In genomic region chr5:76183043-76183749, GRCm38 (mm10) we compare ENCODE assay signal across 8 mouse cellular contexts. TPM values are rescaled to one million over a fixed set of nuclear protein-coding genes. Genes with fewer than 3 reads are reported as not detected.
A peak's percentile ranks its signal among the peaks of the same experiment; 100 is the strongest.
DNase-seq lines count a peak whose midpoint lies in the region; ATAC-seq and TF ChIP-seq lines count a peak whose summit lies in the region.

No protein-coding gene starts in this region.

- TF ChIP-seq EP300 in liver, postnatal 0 days (IDR thresholded peaks at IDR 0.05; ENCODE audit: low read depth) = no peak

- DNase-seq in heart, adult 9 months (ENCODE audit: low spot score in 2 of 2) = no peak
- no peak for DNase-seq in ES-E14 (ENCODE audit: low read depth, low spot score)
- DNase-seq in liver, postnatal 0 days = no peak
- no peak for DNase-seq in cerebellum, postnatal 25 days
- DNase-seq in gastrocnemius, adult 8-10 months (ENCODE audit: low spot score in 2 of 2) = no peak
- no peak for DNase-seq in testis, postnatal 10 days (ENCODE audit: low spot score)

- peak overlapping the region; percentile 97 for H3K27ac ChIP-seq in heart, embryonic 15.5 days
- no peak overlapping the region for H3K27ac ChIP-seq in ES-E14 (ENCODE audit: insufficient read depth, low read depth, low read length, poor library complexity, severe bottlenecking)
- H3K27ac ChIP-seq in forebrain, embryonic 16.5 days (ENCODE audit: low read length) = peak overlapping the region; percentile 93
- peak overlapping the region; percentile 94 for H3K27ac ChIP-seq in liver, postnatal 0 days (ENCODE audit: low read depth)

- peak overlapping the region; percentile 83 for H3K4me2 ChIP-seq in heart, embryonic 15.5 days
- peak overlapping the region; percentile 80 for H3K4me2 ChIP-seq in forebrain, embryonic 16.5 days (ENCODE audit: low read length)
- peak overlapping the region; percentile 95 for H3K4me2 ChIP-seq in liver, postnatal 0 days (ENCODE audit: low read depth, low read length)

- in situ Hi-C loops in ES-E14 (cut with MboI; ENCODE audit: low sequenced_read_pairs in 2 of 2, unreplicated experiment in 2 of 2) = no loop called here

- WGBS in heart, embryonic 15.5 days = 37% methylated on average over 17 of the region's 17 CpGs
- 39% methylated on average over 17 of the region's 17 CpGs for WGBS in forebrain, embryonic 16.5 days
- 29% methylated on average over 17 of the region's 17 CpGs for WGBS in liver, postnatal 0 days (ENCODE audit: insufficient replicate concordance)

- peak overlapping the region; percentile 82 for H3K4me3 ChIP-seq in heart, embryonic 15.5 days
- H3K4me3 ChIP-seq in ES-E14 (ENCODE audit: insufficient read depth in 1 of 2, low read depth in 1 of 2, low read length in 2 of 2, poor library complexity in 1 of 2, severe bottlenecking in 1 of 2) = peak overlapping the region; percentile 87 to 97
- peak overlapping the region; percentile 80 for H3K4me3 ChIP-seq in forebrain, embryonic 16.5 days (replicated peaks; ENCODE audit: low read length)
- H3K4me3 ChIP-seq in liver, postnatal 0 days (ENCODE audit: low read depth, low read length) = peak overlapping the region; percentile 91

- no peaks in the 10 kb centered on the region for H3K36me3 ChIP-seq in heart, embryonic 15.5 days
- peaks cover 3% of the 10 kb centered on the region; the same call in 1 of the 2 replicates for H3K36me3 ChIP-seq in ES-E14 (ENCODE audit: control insufficient read depth, insufficient read depth, low read length, poor library complexity, severe bottlenecking)
- no peaks in the 10 kb centered on the region for H3K36me3 ChIP-seq in forebrain, embryonic 16.5 days (ENCODE audit: control insufficient read depth, insufficient read depth)
- H3K36me3 ChIP-seq in liver, postnatal 0 days (replicated peaks; ENCODE audit: insufficient read depth, low read length) = 0 out of 2 replicates have a peak, but pooled peaks cover 3% of the 10 kb centered on the region

- no peaks in the 10 kb centered on the region for H3K27me3 ChIP-seq in heart, embryonic 15.5 days
- H3K27me3 ChIP-seq in forebrain, embryonic 16.5 days (replicated peaks; ENCODE audit: control insufficient read depth, insufficient read depth, low read length) = no peaks in the 10 kb centered on the region
- H3K27me3 ChIP-seq in liver, postnatal 0 days (ENCODE audit: insufficient read depth, low read length) = no peaks in the 10 kb centered on the region

- no peak for TF ChIP-seq CTCF in liver, postnatal 0 days (IDR thresholded peaks at IDR 0.05; ENCODE audit: low read depth)

- peak overlapping the region; percentile 87 for H3K9ac ChIP-seq in heart, embryonic 15.5 days
- peak overlapping the region; percentile 61 for H3K9ac ChIP-seq in ES-E14 (ENCODE audit: insufficient read depth, low read depth, low read length, poor library complexity, severe bottlenecking)
- peak overlapping the region; percentile 91 for H3K9ac ChIP-seq in forebrain, embryonic 16.5 days (replicated peaks; ENCODE audit: low read depth, low read length)
- peak overlapping the region; percentile 88; the same call in 1 of the 2 replicates for H3K9ac ChIP-seq in liver, postnatal 0 days (replicated peaks)

- no peaks in the 10 kb centered on the region for H3K9me3 ChIP-seq in heart, embryonic 15.5 days (replicated peaks)
- no peaks in the 10 kb centered on the region for H3K9me3 ChIP-seq in ES-E14 (ENCODE audit: control insufficient read depth, insufficient read depth, low read depth, low read length)
- H3K9me3 ChIP-seq in forebrain, embryonic 16.5 days (ENCODE audit: control insufficient read depth, low read length) = no peaks in the 10 kb centered on the region
- no peaks in the 10 kb centered on the region for H3K9me3 ChIP-seq in liver, postnatal 0 days (ENCODE audit: low read length)

- ATAC-seq in heart, embryonic 15.5 days (replicated peaks; ENCODE audit: insufficient number of reproducible peaks, insufficient read depth, low FRiP score, low read depth) = no peak; the same call in 1 of the 2 replicates
- no peak for ATAC-seq in forebrain, embryonic 16.5 days
- peak; percentile 26 for ATAC-seq in liver, postnatal 0 days

- peaks cover 38% of the 10 kb centered on the region for H3K4me1 ChIP-seq in heart, embryonic 15.5 days (replicated peaks)
- peaks cover 2 to 4% of the 10 kb centered on the region in 2 experiments; a peak in 2 of 4 replicates for H3K4me1 ChIP-seq in ES-E14 (ENCODE audit: control insufficient read depth in 2 of 2, insufficient read depth in 2 of 2, low read length in 2 of 2, poor library complexity in 1 of 2)
- peaks cover 15% of the 10 kb centered on the region for H3K4me1 ChIP-seq in forebrain, embryonic 16.5 days (replicated peaks; ENCODE audit: control insufficient read depth, insufficient read depth, low read length)
- H3K4me1 ChIP-seq in liver, postnatal 0 days (ENCODE audit: insufficient read depth) = peaks cover 30% of the 10 kb centered on the region

TF ChIP-seq in ES-E14, 5 proteins besides CTCF, POLR2A, EP300 and RAD21:
- TF ChIP-seq CHD2 (IDR thresholded peaks at IDR 0.05; ENCODE audit: low read depth, low read length) (no peak), ZC3H11A (IDR thresholded peaks at IDR 0.05; ENCODE audit: borderline replicate concordance, low read depth, low read length) (no peak), ZNF384 (IDR thresholded peaks at IDR 0.05; ENCODE audit: low read depth, low read length) (no peak), HCFC1 (IDR thresholded peaks at IDR 0.05; ENCODE audit: borderline replicate concordance, insufficient read depth, low read length) (no peak), MAFK (IDR thresholded peaks at IDR 0.05; ENCODE audit: insufficient read depth, low read depth, low read length) (no peak)
TF ChIP-seq in ES-E14: peak in this region for 0.

RNA-seq across cellular contexts. Expression of gene Tmem165, which starts 0.5 kb away (rescaled TPM):
- polyA plus RNA-seq in heart, embryonic 15.5 days (2015; fragmentation: Nextera tagmentation; extraction: Ambion mirVana) = 62.7 and 72.2 TPM in 2 replicates
- 104 and 150 TPM in 2 replicates for total RNA-seq in ES-E14 (2012; rRNA removed)
- polyA plus RNA-seq in forebrain, embryonic 16.5 days (2015; fragmentation: Nextera tagmentation; extraction: Ambion mirVana) = 40.3 and 45.9 TPM in 2 replicates
- polyA plus RNA-seq in liver, postnatal 0 days (2015; fragmentation: Nextera tagmentation; extraction: Ambion mirVana) = 20.9 and 25.6 TPM in 2 replicates
- 10 to 100 TPM; 12.1 to 14.5 (median 13.7) TPM for total RNA-seq in gastrocnemius, adult 8-10 months (2022)

RNA-seq across cellular contexts. Expression of gene Srd5a3, which starts 43.1 kb away (rescaled TPM):
- 25.8 and 32.3 TPM in 2 replicates for polyA plus RNA-seq in heart, embryonic 15.5 days (2015; fragmentation: Nextera tagmentation; extraction: Ambion mirVana)
- total RNA-seq in ES-E14 (2012; rRNA removed) = 13.7 and 17.3 TPM in 2 replicates
- polyA plus RNA-seq in forebrain, embryonic 16.5 days (2015; fragmentation: Nextera tagmentation; extraction: Ambion mirVana) = 17.3 and 19.8 TPM in 2 replicates
- 15.4 and 15.6 TPM in 2 replicates for polyA plus RNA-seq in liver, postnatal 0 days (2015; fragmentation: Nextera tagmentation; extraction: Ambion mirVana)
- total RNA-seq in gastrocnemius, adult 8-10 months (2022) = 1 to 10 TPM; 1.1 to 2.6 (median 2.0) TPM
